8 mouse cellular contexts compared by ENCODE assay signal in genomic region chr5:77124817-77125283, GRCm38 (mm10). TPM values are rescaled to one million over a fixed set of nuclear protein-coding genes. Genes with fewer than 3 reads are reported as not detected.
A peak's percentile ranks its signal among the peaks of the same experiment; 100 is the strongest.
DNase-seq lines count a peak whose midpoint lies in the region; ATAC-seq and TF ChIP-seq lines count a peak whose summit lies in the region.
"Had no signal": no experiment of that assay in that cellular context is flagged by ENCODE, and none has a peak within 500 bp of the region (broad histone marks: within the 10 kb centered on the region; RNA-seq: fewer than 3 reads in every experiment).

No protein-coding gene starts in this region.

- H3K36me3 ChIP-seq in hindbrain, embryonic 14.5 days (replicated peaks; ENCODE audit: control insufficient read depth, insufficient read depth) = no peaks in the 10 kb centered on the region
- H3K36me3 ChIP-seq in hindbrain, embryonic 12.5 days = no peaks in the 10 kb centered on the region
- H3K36me3 ChIP-seq in small intestine, adult 2 months (ENCODE audit: control insufficient read depth, insufficient read depth, low read length) = no peaks in the 10 kb centered on the region

- TF ChIP-seq POLR2A in small intestine, adult 2 months (IDR thresholded peaks at IDR 0.05; ENCODE audit: low read depth, low read length) = no peak

- no peak overlapping the region for H3K27ac ChIP-seq in hindbrain, embryonic 14.5 days
- no peak overlapping the region for H3K27ac ChIP-seq in hindbrain, embryonic 12.5 days
- 0 out of 2 replicates have a peak overlapping the region, but pooled peaks have one; percentile 21 for H3K27ac ChIP-seq in small intestine, adult 2 months (ENCODE audit: insufficient read depth, low read depth, low read length)
- H3K27ac ChIP-seq: stomach, postnatal 0 days had no signal

- H3K27me3 ChIP-seq in hindbrain, embryonic 14.5 days (ENCODE audit: control insufficient read depth, insufficient read depth, low read length) = no peaks in the 10 kb centered on the region; the same call in 1 of the 2 replicates
- no peaks in the 10 kb centered on the region for H3K27me3 ChIP-seq in hindbrain, embryonic 12.5 days
- H3K27me3 ChIP-seq in small intestine, adult 2 months (ENCODE audit: control insufficient read depth, insufficient read depth, low read length) = no peaks in the 10 kb centered on the region

- no peak overlapping the region for H3K4me3 ChIP-seq in hindbrain, embryonic 14.5 days (replicated peaks; ENCODE audit: low read length)
- H3K4me3 ChIP-seq in hindbrain, embryonic 12.5 days = no peak overlapping the region
- H3K4me3 ChIP-seq in small intestine, adult 2 months (ENCODE audit: low read depth, low read length) = no peak overlapping the region

- no peak overlapping the region for H3K9ac ChIP-seq in hindbrain, embryonic 14.5 days
- H3K9ac ChIP-seq in hindbrain, embryonic 12.5 days = no peak overlapping the region

- H3K4me2 ChIP-seq in hindbrain, embryonic 14.5 days (replicated peaks) = no peak overlapping the region
- no peak overlapping the region for H3K4me2 ChIP-seq in hindbrain, embryonic 12.5 days (replicated peaks)

- 63% methylated on average over 4 of the region's 4 CpGs for WGBS in hindbrain, embryonic 14.5 days
- 74% methylated on average over 4 of the region's 4 CpGs for WGBS in hindbrain, embryonic 12.5 days
- WGBS in small intestine, adult 2 months = 27% methylated on average over 4 of the region's 4 CpGs

- peaks cover 12% of the 10 kb centered on the region for H3K9me3 ChIP-seq in hindbrain, embryonic 14.5 days (ENCODE audit: control insufficient read depth, low read length)
- H3K9me3 ChIP-seq in hindbrain, embryonic 12.5 days (replicated peaks) = peaks cover 6% of the 10 kb centered on the region; the same call in 1 of the 2 replicates

- no peak for TF ChIP-seq CTCF in small intestine, adult 2 months (IDR thresholded peaks at IDR 0.05; ENCODE audit: extremely low read depth, insufficient read length, insufficient replicate concordance, low read depth, low read length)

- no peak for ATAC-seq in hindbrain, embryonic 14.5 days (ENCODE audit: low FRiP score)
- ATAC-seq in hindbrain, embryonic 12.5 days (ENCODE audit: low FRiP score) = no peak
- ATAC-seq in granulocyte monocyte progenitor cell, adult 5-6 weeks (replicated peaks; ENCODE audit: poor library complexity, severe bottlenecking) = 0 out of 2 replicates have a peak, but pooled peaks have one; percentile 1

- peaks cover 19% of the 10 kb centered on the region; the same call in 1 of the 2 replicates for H3K4me1 ChIP-seq in hindbrain, embryonic 14.5 days (replicated peaks; ENCODE audit: control insufficient read depth, insufficient read depth, low read length)
- peaks cover 23% of the 10 kb centered on the region for H3K4me1 ChIP-seq in hindbrain, embryonic 12.5 days
- peaks cover 3% of the 10 kb centered on the region; the same call in 1 of the 2 replicates for H3K4me1 ChIP-seq in small intestine, adult 2 months (ENCODE audit: control insufficient read depth, insufficient read depth, insufficient read length, low read length)

- peak; percentile 44 for DNase-seq in hindbrain, embryonic 14.5 days (ENCODE audit: low spot score)
- DNase-seq in right cerebral cortex, postnatal 4 days = peak; percentile 38
- DNase-seq in right cerebral cortex, adult 2 months (ENCODE audit: low spot score in 2 of 2) = no peak
- DNase-seq in cerebellum, adult 9-11 months = no peak

RNA-seq across cellular contexts. Expression of gene Hopx, which starts 9.9 kb away (rescaled TPM):
- polyA plus RNA-seq in hindbrain, embryonic 14.5 days (2014; fragmentation: Nextera tagmentation; extraction: Ambion mirVana) = 8.4 and 11.3 TPM in 2 replicates
- polyA plus RNA-seq in hindbrain, embryonic 12.5 days (2016; fragmentation: Nextera tagmentation; extraction: Ambion mirVana) = 1.6 and 2.8 TPM in 2 replicates
- total RNA-seq in granulocyte monocyte progenitor cell, adult 5-6 weeks (2014; fragmentation: Nextera tagmentation) = 4.8 and 5.4 TPM in 2 replicates
- total RNA-seq in granulocyte monocyte progenitor cell, adult 5-6 weeks (2017) = 1.9 and 3.7 TPM in 2 replicates
- 72.0 and 80.7 TPM in 2 replicates for polyA plus RNA-seq in small intestine, adult 2 months (2012; rRNA removed)

Comparison
In these comparisons a context has a peak if more than half of its experiments do, and no peak if none do; other contexts are left out.
1. DNase-seq: peak in hindbrain, embryonic 14.5 days (single experiment) and right cerebral cortex, postnatal 4 days (single experiment); none in right cerebral cortex, adult 2 months (0 of 2) and cerebellum, adult 9-11 months (single experiment).